Mouse (Mus musculus): ENCODE data around the gene Ear1. TPM values are rescaled to one million over a fixed set of nuclear protein-coding genes. Genes with fewer than 3 reads are reported as not detected.
"Not testable (repeated sequence)": the region's sequence is repeated elsewhere in the genome, so short reads cannot be mapped to it uniquely, and the experiment has no call there.

Gene Ear1
- not detected for total RNA-seq (2021)
- long read RNA-seq, experiment 1: 0 reads
- long read RNA-seq, experiment 2: 0 reads

- not testable (repeated sequence) for DNase-seq
Measured at GRCm38 (mm10) chr14:43875417-43875816, at the start of gene Ear1. Ear1 (minus strand) TSS chr14:43875517.

GRCm38 (mm10) chr14:43924688-43925403 lies 49.5 kb upstream of the Ear1 start, which contains the start of gene Gm8113:
Gm8113 (plus strand) TSS chr14:43925390.
- peak; percentile 14 for DNase-seq

GRCm38 (mm10) chr14:43923459-43923858 lies 48.1 kb upstream of the Ear1 start, which contains the start of gene Ear10:
Ear10 (minus strand) TSS chr14:43923559.
- not testable (repeated sequence) for DNase-seq

- DNase-seq: not testable (repeated sequence)
Measured at GRCm38 (mm10) chr14:43918214-43918613, 42.9 kb upstream of the Ear1 start.

GRCm38 (mm10) chr14:43898577-43898976 lies 23.3 kb upstream of the Ear1 start:
- not testable (repeated sequence) for DNase-seq

- DNase-seq: not testable (repeated sequence)
Measured at GRCm38 (mm10) chr14:43895357-43895756, 20.0 kb upstream of the Ear1 start.

GRCm38 (mm10) chr14:43891288-43891687 lies 16.0 kb upstream of the Ear1 start:
- DNase-seq: not testable (repeated sequence)

- not testable (repeated sequence) for DNase-seq
Measured at GRCm38 (mm10) chr14:43886235-43886634, 10.9 kb upstream of the Ear1 start.

GRCm38 (mm10) chr14:43879966-43880545 lies 4.7 kb upstream of the Ear1 start:
- not testable (repeated sequence) for DNase-seq

GRCm38 (mm10) chr14:43877789-43878188 lies 2.5 kb upstream of the Ear1 start:
- not testable (repeated sequence) for DNase-seq

GRCm38 (mm10) chr14:43874862-43875261 lies 455 bp downstream of the Ear1 start:
- not testable (repeated sequence) for DNase-seq

GRCm38 (mm10) chr14:43860522-43860921 lies 14.8 kb downstream of the Ear1 start:
- DNase-seq: not testable (repeated sequence)

GRCm38 (mm10) chr14:43859465-43859864 lies 15.9 kb downstream of the Ear1 start:
- DNase-seq: not testable (repeated sequence)

GRCm38 (mm10) chr14:43843949-43844573 lies 31.3 kb downstream of the Ear1 start:
- not testable (repeated sequence) for DNase-seq

- DNase-seq: not testable (repeated sequence)
Measured at GRCm38 (mm10) chr14:43840976-43841375, 34.3 kb downstream of the Ear1 start.

GRCm38 (mm10) chr14:43835366-43835765 lies 40.0 kb downstream of the Ear1 start:
- DNase-seq: not testable (repeated sequence)

GRCm38 (mm10) chr14:43830385-43830784 lies 44.9 kb downstream of the Ear1 start:
- not testable (repeated sequence) for DNase-seq

- DNase-seq: not testable (repeated sequence)
Measured at GRCm38 (mm10) chr14:43824176-43824575, 51.1 kb downstream of the Ear1 start.

GRCm38 (mm10) chr14:43821869-43822268 lies 53.4 kb downstream of the Ear1 start:
- not testable (repeated sequence) for DNase-seq

- DNase-seq: not testable (repeated sequence)
Measured at GRCm38 (mm10) chr14:43812458-43812857, 62.9 kb downstream of the Ear1 start.

- DNase-seq: not testable (repeated sequence)
Measured at GRCm38 (mm10) chr14:43808142-43808541, 67.2 kb downstream of the Ear1 start.

- DNase-seq: not testable (repeated sequence)
Measured at GRCm38 (mm10) chr14:43804435-43804834, 70.9 kb downstream of the Ear1 start.

All from gastrocnemius, postnatal 25 days (tissue).